Mouse (Mus musculus) lung, postnatal 0 days (tissue): ENCODE measurements at regions not wholly inside any gene's neighbourhood (a gene's known extent, or its start where the extent isn't known, plus 50 kb on each side); places are given as distances from the start of the nearest gene placed in this dataset.

Experiments
- CTCF ChIP-seq: IDR thresholded peaks from 2 replicates; pipeline ENCODE4 v1.5.1; 2016; ENCODE audit warnings: antibody characterized with exemption, mild to moderate bottlenecking
- EP300 ChIP-seq: IDR thresholded peaks from 2 replicates; pipeline ENCODE4 v1.6.1; 2016; ENCODE audit warnings: antibody characterized with exemption, mild to moderate bottlenecking, control low read depth

- no peak for TF ChIP-seq CTCF
- TF ChIP-seq EP300 = no peak
These were observed 150.9 kb upstream of the Zmiz1 start for GRCm38 (mm10) chr14:25308051-25308450.
